ENCODE assay signal across 28 mouse cellular contexts in genomic region chr1:90280227-90280626, GRCm38 (mm10).
DNase-seq lines count a peak whose midpoint lies in the region; ATAC-seq and TF ChIP-seq lines count a peak whose summit lies in the region.
"Had no signal": no experiment of that assay in that cellular context is flagged by ENCODE, and none has a peak within 500 bp of the region (broad histone marks: within the 10 kb centered on the region; RNA-seq: fewer than 3 reads in every experiment).

No protein-coding gene starts in this region.

- DNase-seq in embryo, embryonic 11 days: peak; percentile 48
- no peak for DNase-seq in embryo, embryonic 10 days (ENCODE audit: low spot score)
- no peak for DNase-seq in liver, embryonic 13.5 days
- DNase-seq in liver, postnatal 0 days: no peak
- peak; percentile 63 for DNase-seq in forelimb bud, embryonic 11.5 days (ENCODE audit: low read depth, low spot score)
- no peak for DNase-seq in limb, embryonic 14.5 days (ENCODE audit: low spot score)
- DNase-seq in left cerebral cortex, postnatal 25 days (ENCODE audit: low spot score in 2 of 2): no peak
- no peak for DNase-seq in adrenal gland, adult 18-20 months (ENCODE audit: low spot score in 2 of 2)
- DNase-seq: adrenal gland, postnatal 10 days; cerebellum, adult 11 months; cerebellum, adult 9-10 months; cerebellum, postnatal 36 days; gastrocnemius, postnatal 36 days; heart, postnatal 4 days; kidney, adult 11 months; kidney, postnatal 25 days; left cerebral cortex, postnatal 4 days; lung, embryonic 14.5 days; lung, postnatal 14 days; thymus, adult 2 months; thymus, postnatal 36 days had no signal

- H3K27me3 ChIP-seq in liver, embryonic 13.5 days: no peaks in the 10 kb centered on the region
- H3K27me3 ChIP-seq in liver, postnatal 0 days (ENCODE audit: insufficient read depth, low read length): no peaks in the 10 kb centered on the region
- H3K27me3 ChIP-seq in limb, embryonic 14.5 days (ENCODE audit: control insufficient read depth, insufficient read depth, low read length): no peaks in the 10 kb centered on the region
- H3K27me3 ChIP-seq: forebrain, embryonic 13.5 days; heart, embryonic 12.5 days; midbrain, embryonic 12.5 days had no signal

- no peak for TF ChIP-seq EP300 in liver, postnatal 0 days (IDR thresholded peaks at IDR 0.05; ENCODE audit: low read depth)

- no peak for ATAC-seq in liver, embryonic 13.5 days (ENCODE audit: low read depth)
- no peak for ATAC-seq in liver, postnatal 0 days
- peak; percentile 64 for ATAC-seq in limb, embryonic 14.5 days (ENCODE audit: low FRiP score, low read depth)
- ATAC-seq: forebrain, embryonic 13.5 days; inflammation-experienced regulatory T-cells, adult 6 months had no signal

- H3K9me3 ChIP-seq in liver, embryonic 13.5 days (replicated peaks): no peaks in the 10 kb centered on the region
- H3K9me3 ChIP-seq in liver, postnatal 0 days (ENCODE audit: low read length): no peaks in the 10 kb centered on the region
- H3K9me3 ChIP-seq in limb, embryonic 14.5 days (ENCODE audit: control insufficient read depth, low read length): no peaks in the 10 kb centered on the region
- H3K9me3 ChIP-seq: forebrain, embryonic 13.5 days; heart, embryonic 12.5 days; hindbrain, embryonic 13.5 days; midbrain, embryonic 12.5 days had no signal

- no peak for TF ChIP-seq POLR2A in limb, embryonic 14.5 days (IDR thresholded peaks at IDR 0.05; ENCODE audit: borderline replicate concordance, extremely low read depth, insufficient read depth, insufficient read length)

- H3K4me3 ChIP-seq in liver, embryonic 13.5 days (replicated peaks): no peak overlapping the region
- no peak overlapping the region for H3K4me3 ChIP-seq in liver, postnatal 0 days (ENCODE audit: low read depth, low read length)
- H3K4me3 ChIP-seq in limb, embryonic 14.5 days (replicated peaks; ENCODE audit: low read length): no peak overlapping the region
- H3K4me3 ChIP-seq: forebrain, embryonic 13.5 days; heart, adult 2 months; heart, embryonic 12.5 days; hindbrain, embryonic 13.5 days; midbrain, embryonic 12.5 days had no signal

- H3K36me3 ChIP-seq in liver, embryonic 13.5 days: no peaks in the 10 kb centered on the region
- H3K36me3 ChIP-seq in liver, postnatal 0 days (replicated peaks; ENCODE audit: insufficient read depth, low read length): no peaks in the 10 kb centered on the region
- H3K36me3 ChIP-seq in limb, embryonic 14.5 days (ENCODE audit: control insufficient read depth, insufficient read depth, low read length): no peaks in the 10 kb centered on the region
- H3K36me3 ChIP-seq: G1E; heart, embryonic 12.5 days; hindbrain, embryonic 13.5 days; midbrain, embryonic 12.5 days had no signal

- peak overlapping the region; percentile 82; the same call in 1 of the 2 replicates for H3K27ac ChIP-seq in liver, embryonic 13.5 days
- no peak overlapping the region for H3K27ac ChIP-seq in liver, postnatal 0 days (ENCODE audit: low read depth)
- no peak overlapping the region for H3K27ac ChIP-seq in limb, embryonic 14.5 days (replicated peaks; ENCODE audit: low read depth, low read length)
- H3K27ac ChIP-seq: forebrain, embryonic 13.5 days; heart, adult 2 months; hindbrain, embryonic 13.5 days; midbrain, embryonic 12.5 days had no signal

- H3K4me1 ChIP-seq in liver, embryonic 13.5 days (replicated peaks): peaks cover 79% of the 10 kb centered on the region
- no peaks in the 10 kb centered on the region for H3K4me1 ChIP-seq in liver, postnatal 0 days (ENCODE audit: insufficient read depth)
- H3K4me1 ChIP-seq in limb, embryonic 14.5 days (ENCODE audit: control insufficient read depth, insufficient read depth, low read length): peaks cover 42% of the 10 kb centered on the region

- no peak for TF ChIP-seq CTCF in liver, postnatal 0 days (IDR thresholded peaks at IDR 0.05; ENCODE audit: low read depth)

- intact Hi-C loops in left cerebral cortex, postnatal 25 days (cut with DNase I): loop anchor here (5.0 kb wide), 2 partner anchors 77 to 207 kb away; no protein-coding TSS in a partner anchor

- H3K9ac ChIP-seq in liver, embryonic 13.5 days: no peak overlapping the region
- no peak overlapping the region for H3K9ac ChIP-seq in liver, postnatal 0 days (replicated peaks)
- H3K9ac ChIP-seq in limb, embryonic 14.5 days (ENCODE audit: low read depth, low read length, severe bottlenecking): no peak overlapping the region
- H3K9ac ChIP-seq: forebrain, embryonic 13.5 days; heart, embryonic 12.5 days; hindbrain, embryonic 13.5 days; lung, embryonic 14.5 days; midbrain, embryonic 12.5 days had no signal

- WGBS in liver, embryonic 13.5 days (ENCODE audit: insufficient replicate concordance): 67% methylated on average over 8 of the region's 8 CpGs
- 69% methylated on average over 8 of the region's 8 CpGs for WGBS in liver, postnatal 0 days (ENCODE audit: insufficient replicate concordance)
- 28% methylated on average over 8 of the region's 8 CpGs for WGBS in limb, embryonic 14.5 days

- no peak overlapping the region for H3K4me2 ChIP-seq in liver, embryonic 13.5 days
- H3K4me2 ChIP-seq in liver, postnatal 0 days (ENCODE audit: low read depth, low read length): no peak overlapping the region
- no peak overlapping the region for H3K4me2 ChIP-seq in limb, embryonic 14.5 days (replicated peaks; ENCODE audit: low read depth, low read length, severe bottlenecking)
- H3K4me2 ChIP-seq: forebrain, embryonic 13.5 days; heart, embryonic 12.5 days; hindbrain, embryonic 13.5 days; lung, embryonic 14.5 days; midbrain, embryonic 12.5 days had no signal

Comparison
In these comparisons a context has a peak if more than half of its experiments do, and no peak if none do; other contexts are left out.
1. DNase-seq: peak in embryo, embryonic 11 days (single experiment) and forelimb bud, embryonic 11.5 days (single experiment); none in embryo, embryonic 10 days (single experiment), liver, embryonic 13.5 days (single experiment), liver, postnatal 0 days (single experiment), limb, embryonic 14.5 days (single experiment), left cerebral cortex, postnatal 25 days (0 of 2) and adrenal gland, adult 18-20 months (0 of 2).